Mouse (Mus musculus) gastrocnemius, adult 2 months (tissue): ENCODE results near the gene Akr1c18. TPM values are rescaled to one million over a fixed set of nuclear protein-coding genes. Genes with fewer than 3 reads are reported as not detected.
A peak's percentile ranks its signal among the peaks of the same experiment; 100 is the strongest.
"Not testable (repeated sequence)": the region's sequence is repeated elsewhere in the genome, so short reads cannot be mapped to it uniquely, and the experiment has no call there.

ENCODE experiments used
- DNase-seq: peaks from one replicate; pipeline ENCODE4 v3.0.0; 2022
- H3K27ac ChIP-seq: fragments of 200-600 bp; 2 replicates; pipeline ENCODE4 v1.8.1; 2022; ENCODE audit warnings: mild to moderate bottlenecking
- H3K4me3 ChIP-seq: fragments of 200-600 bp; 2 replicates; pipeline ENCODE4 v1.8.1; 2022; ENCODE audit warnings: mild to moderate bottlenecking, moderate library complexity
- CTCF ChIP-seq: fragments of 200-600 bp; IDR thresholded peaks from 2 replicates; pipeline ENCODE4 v1.8.1; 2022; ENCODE audit warnings: antibody characterized with exemption, mild to moderate bottlenecking, moderate library complexity
- intact Hi-C: fragments of 180-260 bp; cut with DNase I; formaldehyde crosslinking; loops from one replicate; pipeline ENCODE4 v1.15.1; 2025
- total RNA-seq, 2 experiments: library from RNA; stranded (reverse); gene quantifications; 2 replicates each; pipeline ENCODE4 v1.2.3; 2021

Gene Akr1c18
- total RNA-seq, 2 experiments from 2014 or later, result 0.31 TPM; not detected in 1

GRCm38 (mm10) chr13:4131721-4132120 lies 18.7 kb downstream of the Akr1c18 start:
- Histone ChIP-seq H3K4me3 (no peak overlapping the region), H3K27ac (no peak overlapping the region)
- no peak for TF ChIP-seq CTCF
- no peak for DNase-seq
- intact Hi-C loops, result no loop called here

GRCm38 (mm10) chr13:4131317-4131716 lies 19.1 kb downstream of the Akr1c18 start:
- intact Hi-C loops, result no loop called here
- TF ChIP-seq CTCF, result no peak
- Histone ChIP-seq H3K4me3 (no peak overlapping the region), H3K27ac (no peak overlapping the region)
- no peak for DNase-seq

GRCm38 (mm10) chr13:4129100-4129499 lies 21.4 kb downstream of the Akr1c18 start:
- intact Hi-C loops, result no loop called here
- no peak for DNase-seq
- H3K4me3 ChIP-seq, result no peak overlapping the region

GRCm38 (mm10) chr13:4125846-4126245 lies 24.6 kb downstream of the Akr1c18 start:
- intact Hi-C loops, H3K4me3 ChIP-seq, DNase-seq, H3K27ac ChIP-seq: not testable (repeated sequence)

More at GRCm38 (mm10) chr13:4129100-4129499, 21.4 kb downstream of the Akr1c18 start:
- H3K27ac ChIP-seq, result no peak overlapping the region
- TF ChIP-seq CTCF, result peak; percentile 60

- H3K27ac ChIP-seq, H3K4me3 ChIP-seq, intact Hi-C loops, DNase-seq: not testable (repeated sequence)
These were observed 26.0 kb downstream of the Akr1c18 start for GRCm38 (mm10) chr13:4124471-4124870.

GRCm38 (mm10) chr13:4123146-4123545 lies 27.3 kb downstream of the Akr1c18 start:
- no peak for DNase-seq
- Histone ChIP-seq H3K4me3 (no peak overlapping the region), H3K27ac (no peak overlapping the region)
- no peak for TF ChIP-seq CTCF
- intact Hi-C loops, result no loop called here

GRCm38 (mm10) chr13:4119181-4119904 lies 31.1 kb downstream of the Akr1c18 start:
- no peak for DNase-seq
- Histone ChIP-seq H3K4me3 (no peak overlapping the region), H3K27ac (no peak overlapping the region)
- intact Hi-C loops, result no loop called here
- no peak for TF ChIP-seq CTCF

GRCm38 (mm10) chr13:4110281-4111188 lies 39.9 kb downstream of the Akr1c18 start:
- no peak overlapping the region for H3K4me3 ChIP-seq
- H3K27ac ChIP-seq, result no peak overlapping the region
- intact Hi-C loops, result loop anchor here (5.0 kb wide), 2 partner anchors 172 to 502 kb away; no protein-coding TSS in a partner anchor
- peak; percentile 29 for DNase-seq
- TF ChIP-seq CTCF, result peak; percentile 78

GRCm38 (mm10) chr13:4102721-4103120 lies 47.7 kb downstream of the Akr1c18 start:
- TF ChIP-seq CTCF, result no peak
- intact Hi-C loops, result no loop called here
- DNase-seq, result no peak
- Histone ChIP-seq H3K27ac (no peak overlapping the region), H3K4me3 (no peak overlapping the region)

- Histone ChIP-seq H3K27ac (no peak overlapping the region), H3K4me3 (no peak overlapping the region)
- DNase-seq, result no peak
- intact Hi-C loops, result no loop called here
- no peak for TF ChIP-seq CTCF
These were observed 48.8 kb downstream of the Akr1c18 start for GRCm38 (mm10) chr13:4101691-4102090.

Other genes with a start within 250 kb of the Akr1c18 start
- 10 to 100 TPM; 41.2 to 54.4 TPM for gene Net1, start 232.4 kb downstream of the Akr1c18 start, total RNA-seq
- gene Tubal3, start 232.4 kb downstream of the Akr1c18 start, total RNA-seq, result not detected
- gene Ucn3, start 205.3 kb downstream of the Akr1c18 start, total RNA-seq, result not detected
- 1 to 10 TPM; 1.3 to 2.1 TPM for gene Akr1c14, start 101.6 kb downstream of the Akr1c18 start, total RNA-seq
- gene Akr1c13, start 40.5 kb upstream of the Akr1c18 start, total RNA-seq, result under 1 TPM in 1 of 2 experiments, not detected in 1; 0.20 TPM
- gene Akr1c19, start 78.0 kb upstream of the Akr1c18 start, total RNA-seq, result under 1 TPM in 1 of 2 experiments, not detected in 1; 0.33 TPM
- gene Akr1c12, start 128.8 kb upstream of the Akr1c18 start, total RNA-seq, result not detected